Mouse (Mus musculus) ES-E14 (cell line): ENCODE measurements at regions not wholly inside any gene's neighbourhood (a gene's known extent, or its start where the extent isn't known, plus 50 kb on each side); places are given as distances from the start of the nearest gene placed in this dataset.

Experiments
- CHD2 ChIP-seq: IDR thresholded peaks from 2 replicates; pipeline ENCODE4 v1.6.1; 2014; ENCODE audit warnings: mild to moderate bottlenecking, low read depth, low read length, inconsistent platforms
- ZC3H11A ChIP-seq: IDR thresholded peaks from 2 replicates; pipeline ENCODE4 v1.6.1; 2012; ENCODE audit warnings: low read depth, mild to moderate bottlenecking, inconsistent platforms, low read length, borderline replicate concordance
- ZNF384 ChIP-seq: IDR thresholded peaks from 2 replicates; pipeline ENCODE4 v1.6.1; 2012; ENCODE audit warnings: low read depth, low read length, inconsistent platforms

DNA sequence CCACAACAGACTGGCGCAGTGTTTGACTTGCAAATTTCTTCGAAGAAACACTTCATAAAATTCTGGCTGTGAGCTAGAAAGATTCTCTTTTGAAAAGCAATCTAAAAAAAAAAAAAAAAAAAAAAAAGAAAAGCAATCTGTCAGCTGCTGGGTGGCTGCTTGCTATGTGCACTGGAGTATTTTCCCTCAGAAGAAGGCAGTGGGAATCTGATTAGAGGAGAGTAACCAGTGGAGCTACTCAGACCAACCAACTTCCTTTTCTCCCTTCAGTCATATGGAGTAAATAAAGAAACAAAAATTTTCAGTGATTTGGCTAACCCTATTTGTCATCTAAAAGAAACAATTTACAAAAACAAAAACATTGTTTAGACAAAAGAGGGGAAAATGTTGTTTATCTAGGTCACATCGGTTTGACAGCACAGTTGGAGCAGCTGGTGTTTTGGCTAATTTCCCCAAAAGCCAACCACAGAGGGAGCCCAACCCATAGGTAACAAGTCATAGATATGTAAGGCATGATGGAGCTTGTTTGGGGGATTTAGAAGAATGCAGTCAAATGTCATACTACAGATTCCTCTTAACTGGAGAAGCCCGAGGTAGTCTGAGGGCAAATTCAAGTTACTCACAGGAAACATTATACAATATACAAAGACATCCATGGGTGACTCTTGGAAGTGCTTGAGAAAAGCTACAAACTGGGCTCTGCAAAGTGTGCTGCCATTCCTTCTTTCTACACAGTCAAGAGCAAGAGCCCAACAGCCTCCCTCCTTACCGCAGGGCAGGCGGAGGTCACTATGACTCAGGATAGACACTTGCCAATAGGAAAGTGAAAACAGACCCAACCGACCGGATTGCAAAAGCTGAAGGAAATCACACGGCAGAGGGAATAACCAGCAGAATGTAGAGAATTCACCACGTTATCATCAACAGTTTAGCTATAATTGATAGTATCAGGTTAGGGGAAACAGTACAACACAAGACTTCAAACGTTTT lies 124.1 kb upstream of the Ghr start:
- TF ChIP-seq ZNF384 (no peak), ZC3H11A (no peak), CHD2 (no peak)
